Mouse (Mus musculus): Measurements from ENCODE around the gene Prkd2. TPM values are rescaled to one million over a fixed set of nuclear protein-coding genes. Genes with fewer than 3 reads are reported as not detected.

The Prkd2 gene
- total and polyA plus RNA-seq, 2 experiments from 2014 or later = 8.8 to 10.6 TPM

DNA sequence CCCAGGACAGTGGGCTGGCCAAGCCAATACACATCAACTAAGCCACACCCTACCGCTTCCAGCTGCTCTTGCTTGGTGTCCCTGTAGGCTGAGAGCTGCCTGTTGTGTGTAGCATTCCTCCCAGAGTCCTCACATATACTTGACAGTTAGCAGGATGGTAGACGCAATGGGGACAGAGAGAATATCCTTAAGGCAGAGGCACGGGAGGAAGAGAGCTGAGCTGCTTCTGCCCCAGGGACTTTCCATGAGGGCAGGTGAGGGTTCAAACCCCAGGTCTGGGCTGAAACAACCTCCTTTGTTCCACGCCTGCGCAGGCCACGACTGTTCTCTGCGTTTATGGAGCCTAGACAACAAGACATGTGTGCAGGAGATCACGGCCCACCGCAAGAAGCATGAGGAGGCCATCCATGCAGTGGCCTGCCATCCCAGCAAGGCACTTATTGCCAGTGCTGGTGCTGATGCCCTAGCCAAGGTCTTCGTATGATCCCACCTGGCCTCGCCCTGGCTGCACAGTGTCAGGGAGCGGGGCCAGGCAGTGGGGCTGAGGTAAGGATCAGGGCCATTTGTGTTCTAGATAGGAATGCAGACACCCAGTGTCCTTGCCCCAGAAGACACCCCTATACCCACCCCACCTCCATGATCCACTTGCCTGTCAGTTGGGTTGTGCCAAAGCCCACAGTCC is 3.1 kb upstream of the Prkd2 start:
- no peak for ATAC-seq (ENCODE audit: insufficient read depth, low read depth)
- no peak overlapping the region for H3K27ac ChIP-seq (ENCODE audit: low read depth)
- H3K4me2 ChIP-seq (ENCODE audit: low read depth, low read length) = no peak overlapping the region
- no peaks in the 10 kb centered on the region for H3K9me3 ChIP-seq (replicated peaks; ENCODE audit: control insufficient read depth, low read length)
- WGBS = 95% methylated on average over 12 of the region's 12 CpGs
- TF ChIP-seq CTCF (IDR thresholded peaks at IDR 0.05; ENCODE audit: low read depth) (no peak), EP300 (IDR thresholded peaks at IDR 0.05; ENCODE audit: low read depth) (no peak)
- H3K27me3 ChIP-seq (ENCODE audit: control insufficient read depth, insufficient read depth, low read length) = no peaks in the 10 kb centered on the region
- H3K4me3 ChIP-seq (ENCODE audit: low read depth, low read length) = no peak overlapping the region
- no peak overlapping the region for H3K9ac ChIP-seq (replicated peaks; ENCODE audit: low read depth, low read length)
- no peak for DNase-seq (ENCODE audit: low spot score)
- peaks cover 10% of the 10 kb centered on the region; the same call in 1 of the 2 replicates for H3K4me1 ChIP-seq (ENCODE audit: control insufficient read depth, insufficient read depth)
- peaks cover 54% of the 10 kb centered on the region for H3K36me3 ChIP-seq (replicated peaks; ENCODE audit: control insufficient read depth, insufficient read depth, low read length)

DNA sequence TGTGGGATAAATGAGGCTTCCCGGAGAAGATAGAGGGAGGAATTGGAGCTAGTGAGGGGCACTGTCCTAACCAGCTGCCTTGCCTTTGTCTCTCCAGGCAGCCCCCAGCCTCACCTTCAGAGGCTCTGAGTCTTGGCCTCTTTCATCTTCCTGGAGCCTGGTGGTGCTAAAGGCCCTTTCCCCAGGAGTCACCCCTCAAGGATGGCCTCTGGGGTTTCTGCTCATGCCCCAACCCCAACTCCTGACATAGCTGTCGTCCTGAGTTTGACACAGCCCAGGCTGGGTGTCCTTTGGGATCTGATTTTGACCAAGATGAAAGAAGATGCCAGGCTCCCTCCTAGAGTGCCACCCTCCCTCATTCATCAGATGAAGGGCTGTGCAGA is 2.6 kb upstream of the Prkd2 start:
- H3K9me3 ChIP-seq (replicated peaks; ENCODE audit: control insufficient read depth, low read length) = no peaks in the 10 kb centered on the region
- H3K9ac ChIP-seq (replicated peaks; ENCODE audit: low read depth, low read length) = no peak overlapping the region
- peaks cover 10% of the 10 kb centered on the region; the same call in 1 of the 2 replicates for H3K4me1 ChIP-seq (ENCODE audit: control insufficient read depth, insufficient read depth)
- 78% methylated on average over 2 of the region's 2 CpGs for WGBS
- ATAC-seq (ENCODE audit: insufficient read depth, low read depth) (no peak), DNase-seq (ENCODE audit: low spot score) (no peak)
- no peak overlapping the region for H3K27ac ChIP-seq (ENCODE audit: low read depth)
- no peak overlapping the region for H3K4me3 ChIP-seq (ENCODE audit: low read depth, low read length)
- no peak for TF ChIP-seq EP300 (IDR thresholded peaks at IDR 0.05; ENCODE audit: low read depth)
- TF ChIP-seq CTCF (IDR thresholded peaks at IDR 0.05; ENCODE audit: low read depth) = no peak
- H3K27me3 ChIP-seq (ENCODE audit: control insufficient read depth, insufficient read depth, low read length) = no peaks in the 10 kb centered on the region
- H3K4me2 ChIP-seq (ENCODE audit: low read depth, low read length) = no peak overlapping the region
- peaks cover 49% of the 10 kb centered on the region for H3K36me3 ChIP-seq (replicated peaks; ENCODE audit: control insufficient read depth, insufficient read depth, low read length)

DNA sequence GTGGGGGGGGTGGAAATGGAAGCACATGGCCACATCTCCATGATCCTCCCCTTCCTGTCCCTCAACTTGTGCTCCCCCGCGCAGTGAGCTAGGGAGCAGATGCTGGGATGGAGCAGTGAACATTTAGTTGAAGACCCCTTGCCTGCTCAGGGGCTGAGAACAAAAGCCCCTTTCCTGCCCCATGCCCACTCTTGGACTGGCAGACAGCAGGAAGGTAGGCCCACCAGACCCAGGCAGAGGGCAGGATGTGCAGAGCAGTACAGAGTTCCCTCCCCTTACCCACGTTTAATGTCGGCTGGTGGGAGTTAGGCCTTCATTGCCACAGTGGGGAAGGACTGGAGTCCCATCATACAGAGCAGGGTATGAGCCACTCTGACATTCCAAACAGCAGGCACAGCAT is 1.6 kb upstream of the Prkd2 start:
- peaks cover 10% of the 10 kb centered on the region; the same call in 1 of the 2 replicates for H3K4me1 ChIP-seq (ENCODE audit: control insufficient read depth, insufficient read depth)
- peak overlapping the region; percentile 90; the same call in 1 of the 2 replicates for H3K27ac ChIP-seq (ENCODE audit: low read depth)
- no peak overlapping the region for H3K9ac ChIP-seq (replicated peaks; ENCODE audit: low read depth, low read length)
- H3K27me3 ChIP-seq (ENCODE audit: control insufficient read depth, insufficient read depth, low read length) = no peaks in the 10 kb centered on the region
- peak overlapping the region; percentile 1; the same call in 1 of the 2 replicates for H3K4me2 ChIP-seq (ENCODE audit: low read depth, low read length)
- ATAC-seq (ENCODE audit: insufficient read depth, low read depth) (no peak), DNase-seq (ENCODE audit: low spot score) (no peak)
- peaks cover 46% of the 10 kb centered on the region for H3K36me3 ChIP-seq (replicated peaks; ENCODE audit: control insufficient read depth, insufficient read depth, low read length)
- TF ChIP-seq CTCF (IDR thresholded peaks at IDR 0.05; ENCODE audit: low read depth) = no peak
- TF ChIP-seq EP300 (IDR thresholded peaks at IDR 0.05; ENCODE audit: low read depth) = no peak
- WGBS = 55% methylated on average over 4 of the region's 4 CpGs
- H3K4me3 ChIP-seq (ENCODE audit: low read depth, low read length) = no peak overlapping the region
- no peaks in the 10 kb centered on the region for H3K9me3 ChIP-seq (replicated peaks; ENCODE audit: control insufficient read depth, low read length)

DNA sequence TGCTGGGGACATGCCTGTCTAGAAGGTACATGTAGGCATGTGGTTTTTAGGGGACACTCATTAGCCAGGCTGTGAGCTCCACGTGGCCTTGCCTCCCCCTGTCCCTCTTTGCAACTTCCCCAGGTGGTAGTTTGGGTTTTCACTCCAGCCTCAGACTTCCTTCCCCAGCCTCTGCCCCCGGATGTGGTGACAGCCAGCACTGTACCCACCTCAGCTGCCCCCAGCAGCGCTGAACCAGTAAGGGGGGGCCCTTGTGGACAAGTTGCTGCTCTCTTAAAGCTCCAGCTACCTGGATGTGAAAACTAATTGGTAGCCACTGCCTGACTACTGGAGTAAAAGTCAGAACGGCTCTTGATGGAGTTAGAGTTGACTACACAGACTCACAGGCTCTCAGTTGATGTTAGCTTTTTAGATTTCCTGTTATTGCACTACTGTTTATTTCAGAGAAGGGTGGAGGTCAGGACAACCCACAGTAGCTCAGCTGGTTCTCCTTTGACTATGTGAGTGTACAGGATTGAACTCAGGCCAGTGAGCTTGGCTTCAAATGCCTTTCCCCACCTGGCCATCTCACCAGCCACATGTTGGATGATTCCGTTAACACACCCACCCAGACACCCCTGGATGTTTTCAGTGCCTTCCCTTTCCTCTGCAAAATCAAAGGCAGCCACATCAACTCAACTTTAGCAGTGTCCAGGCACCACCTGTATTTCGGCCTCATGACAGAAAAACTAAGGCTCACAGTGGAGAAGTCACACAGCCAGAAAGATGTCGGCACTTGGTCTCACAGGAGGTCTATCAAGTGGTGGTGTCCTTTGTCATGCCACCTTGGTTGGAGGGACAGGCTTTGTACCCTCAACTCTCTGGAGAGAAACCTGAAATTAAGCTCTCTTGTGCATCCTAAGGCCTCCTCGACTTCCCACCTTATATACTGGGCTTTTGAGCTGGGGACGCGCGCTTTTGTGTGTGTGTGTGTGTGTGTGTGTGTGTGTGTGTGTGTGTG is 841 bp upstream of the Prkd2 start:
- H3K9ac ChIP-seq (replicated peaks; ENCODE audit: low read depth, low read length) = peak overlapping the region; percentile 83
- 32% methylated on average over 11 of the region's 11 CpGs for WGBS
- peaks cover 10% of the 10 kb centered on the region; the same call in 1 of the 2 replicates for H3K4me1 ChIP-seq (ENCODE audit: control insufficient read depth, insufficient read depth)
- TF ChIP-seq CTCF (IDR thresholded peaks at IDR 0.05; ENCODE audit: low read depth) = no peak
- TF ChIP-seq EP300 (IDR thresholded peaks at IDR 0.05; ENCODE audit: low read depth) = no peak
- peaks cover 46% of the 10 kb centered on the region for H3K36me3 ChIP-seq (replicated peaks; ENCODE audit: control insufficient read depth, insufficient read depth, low read length)
- no peaks in the 10 kb centered on the region for H3K9me3 ChIP-seq (replicated peaks; ENCODE audit: control insufficient read depth, low read length)
- ATAC-seq (ENCODE audit: insufficient read depth, low read depth) (no peak), DNase-seq (ENCODE audit: low spot score) (no peak)
- H3K4me2 ChIP-seq (ENCODE audit: low read depth, low read length) = peak overlapping the region; percentile 96
- H3K27ac ChIP-seq (ENCODE audit: low read depth) = peak overlapping the region; percentile 90
- peak overlapping the region; percentile 84 for H3K4me3 ChIP-seq (ENCODE audit: low read depth, low read length)
- no peaks in the 10 kb centered on the region for H3K27me3 ChIP-seq (ENCODE audit: control insufficient read depth, insufficient read depth, low read length)

GRCm38 (mm10) chr7:16843441-16844171 is 904 bp downstream of the Prkd2 start:
- TF ChIP-seq CTCF (IDR thresholded peaks at IDR 0.05; ENCODE audit: low read depth) (no peak), EP300 (IDR thresholded peaks at IDR 0.05; ENCODE audit: low read depth) (no peak)
- H3K9me3 ChIP-seq (replicated peaks; ENCODE audit: control insufficient read depth, low read length) = no peaks in the 10 kb centered on the region
- peak overlapping the region; percentile 96 for H3K4me2 ChIP-seq (ENCODE audit: low read depth, low read length)
- WGBS = 3% methylated on average over 33 of the region's 33 CpGs
- DNase-seq (ENCODE audit: low spot score) (no peak), ATAC-seq (ENCODE audit: insufficient read depth, low read depth) (no peak)
- H3K4me3 ChIP-seq (ENCODE audit: low read depth, low read length) = peak overlapping the region; percentile 84
- peaks cover 10% of the 10 kb centered on the region; the same call in 1 of the 2 replicates for H3K4me1 ChIP-seq (ENCODE audit: control insufficient read depth, insufficient read depth)
- H3K27ac ChIP-seq (ENCODE audit: low read depth) = peak overlapping the region; percentile 90
- peak overlapping the region; percentile 83 for H3K9ac ChIP-seq (replicated peaks; ENCODE audit: low read depth, low read length)
- peaks cover 43% of the 10 kb centered on the region for H3K36me3 ChIP-seq (replicated peaks; ENCODE audit: control insufficient read depth, insufficient read depth, low read length)
- no peaks in the 10 kb centered on the region for H3K27me3 ChIP-seq (ENCODE audit: control insufficient read depth, insufficient read depth, low read length)

All from heart, postnatal 0 days (tissue).